In genomic region chr7:122506467-122506866, GRCm38 (mm10) we compare ENCODE assay signal across 18 mouse cellular contexts.
DNase-seq lines count a peak whose midpoint lies in the region; ATAC-seq and TF ChIP-seq lines count a peak whose summit lies in the region.
"Had no signal": no experiment of that assay in that cellular context is flagged by ENCODE, and none has a peak within 500 bp of the region (broad histone marks: within the 10 kb centered on the region; RNA-seq: fewer than 3 reads in every experiment).

No protein-coding gene starts in this region.

- 72% methylated on average over 2 of the region's 2 CpGs for WGBS in hindbrain, postnatal 0 days

- no peak for TF ChIP-seq CTCF in hindbrain, postnatal 0 days (IDR thresholded peaks at IDR 0.05; ENCODE audit: low read depth)

- no peaks in the 10 kb centered on the region for H3K9me3 ChIP-seq in ES-E14 (ENCODE audit: control insufficient read depth, insufficient read depth, low read depth, low read length)
- no peaks in the 10 kb centered on the region for H3K9me3 ChIP-seq in hindbrain, postnatal 0 days (ENCODE audit: low read length)
- H3K9me3 ChIP-seq: embryonic facial prominence, embryonic 10.5 days; embryonic facial prominence, embryonic 12.5 days; forebrain, embryonic 13.5 days; forebrain, embryonic 15.5 days had no signal

- DNase-seq in ES-E14 (ENCODE audit: low read depth, low spot score) (peak; percentile 9), ZHBTc4 (ENCODE audit: low read depth, low spot score) (peak; percentile 44)
- no peak for DNase-seq in hindbrain, postnatal 0 days (ENCODE audit: low spot score)
- no peak for DNase-seq in kidney, postnatal 10 days
- DNase-seq: adrenal gland, adult 2 months; adrenal gland, postnatal 10 days; adrenal gland, postnatal 25 days; cerebellum, adult 11-12 months; cerebellum, adult 2 months; cerebellum, adult 9-10 months; cerebellum, postnatal 10 days; cerebellum, postnatal 25 days; forebrain, postnatal 0 days had no signal

- in situ Hi-C loops in ES-E14 (cut with MboI; ENCODE audit: low sequenced_read_pairs in 2 of 2, unreplicated experiment in 2 of 2) = no loop called here

- no peak overlapping the region for H3K4me2 ChIP-seq in hindbrain, postnatal 0 days (ENCODE audit: low read depth, low read length)
- H3K4me2 ChIP-seq: embryonic facial prominence, embryonic 12.5 days; forebrain, embryonic 13.5 days; forebrain, embryonic 15.5 days had no signal

- H3K4me3 ChIP-seq in ES-E14 (ENCODE audit: insufficient read depth in 1 of 2, low read depth in 1 of 2, low read length in 2 of 2, poor library complexity in 1 of 2, severe bottlenecking in 1 of 2) = no peak overlapping the region
- H3K4me3 ChIP-seq in hindbrain, postnatal 0 days (ENCODE audit: low read length) = no peak overlapping the region
- H3K4me3 ChIP-seq: embryonic facial prominence, embryonic 10.5 days; embryonic facial prominence, embryonic 12.5 days; forebrain, embryonic 13.5 days; forebrain, embryonic 15.5 days had no signal

- H3K36me3 ChIP-seq in ES-E14 (ENCODE audit: control insufficient read depth, insufficient read depth, low read length, poor library complexity, severe bottlenecking) = no peaks in the 10 kb centered on the region
- no peaks in the 10 kb centered on the region for H3K36me3 ChIP-seq in hindbrain, postnatal 0 days (ENCODE audit: insufficient read depth, low read length)
- H3K36me3 ChIP-seq: embryonic facial prominence, embryonic 10.5 days; embryonic facial prominence, embryonic 12.5 days; forebrain, embryonic 15.5 days had no signal

- no peak overlapping the region for H3K9ac ChIP-seq in ES-E14 (ENCODE audit: insufficient read depth, low read depth, low read length, poor library complexity, severe bottlenecking)
- H3K9ac ChIP-seq in hindbrain, postnatal 0 days (replicated peaks; ENCODE audit: low read length) = no peak overlapping the region
- H3K9ac ChIP-seq: embryonic facial prominence, embryonic 12.5 days; forebrain, embryonic 13.5 days; forebrain, embryonic 15.5 days; forebrain, postnatal 0 days had no signal

- H3K27me3 ChIP-seq in hindbrain, postnatal 0 days (ENCODE audit: insufficient read depth, low read length) = no peaks in the 10 kb centered on the region
- H3K27me3 ChIP-seq: embryonic facial prominence, embryonic 12.5 days; forebrain, embryonic 13.5 days; forebrain, embryonic 15.5 days had no signal

- no peak for ATAC-seq in hindbrain, postnatal 0 days
- ATAC-seq in frontal cortex, adult (ENCODE audit: low TSS enrichment) = no peak
- ATAC-seq: forebrain, embryonic 13.5 days; forebrain, embryonic 15.5 days; forebrain, postnatal 0 days had no signal

- H3K27ac ChIP-seq in ES-E14 (ENCODE audit: insufficient read depth, low read depth, low read length, poor library complexity, severe bottlenecking) = no peak overlapping the region
- H3K27ac ChIP-seq in hindbrain, postnatal 0 days = no peak overlapping the region
- H3K27ac ChIP-seq: embryonic facial prominence, embryonic 10.5 days; embryonic facial prominence, embryonic 12.5 days; forebrain, embryonic 13.5 days; forebrain, embryonic 15.5 days had no signal

- peaks cover 0 to 3% of the 10 kb centered on the region in 2 experiments; a peak in 1 of 4 replicates for H3K4me1 ChIP-seq in ES-E14 (ENCODE audit: control insufficient read depth in 2 of 2, insufficient read depth in 2 of 2, low read length in 2 of 2, poor library complexity in 1 of 2)
- H3K4me1 ChIP-seq in hindbrain, postnatal 0 days (ENCODE audit: insufficient read depth, low read length) = no peaks in the 10 kb centered on the region
- H3K4me1 ChIP-seq: forebrain, embryonic 13.5 days; forebrain, embryonic 15.5 days had no signal

TF ChIP-seq in ES-E14, 5 proteins besides CTCF, POLR2A, EP300 and RAD21:
- TF ChIP-seq CHD2 (IDR thresholded peaks at IDR 0.05; ENCODE audit: low read depth, low read length) (no peak), HCFC1 (IDR thresholded peaks at IDR 0.05; ENCODE audit: borderline replicate concordance, insufficient read depth, low read length) (no peak), MAFK (IDR thresholded peaks at IDR 0.05; ENCODE audit: insufficient read depth, low read depth, low read length) (no peak), ZNF384 (IDR thresholded peaks at IDR 0.05; ENCODE audit: low read depth, low read length) (no peak), ZC3H11A (IDR thresholded peaks at IDR 0.05; ENCODE audit: borderline replicate concordance, low read depth, low read length) (no peak)

Comparison
In these comparisons a context has a peak if more than half of its experiments do, and no peak if none do; other contexts are left out.
1. DNase-seq: peak in ES-E14 (single experiment) and ZHBTc4 (single experiment); none in hindbrain, postnatal 0 days (single experiment) and kidney, postnatal 10 days (single experiment).